Comparison of ENCODE assay signal across 10 mouse cellular contexts in the genomic region with DNA sequence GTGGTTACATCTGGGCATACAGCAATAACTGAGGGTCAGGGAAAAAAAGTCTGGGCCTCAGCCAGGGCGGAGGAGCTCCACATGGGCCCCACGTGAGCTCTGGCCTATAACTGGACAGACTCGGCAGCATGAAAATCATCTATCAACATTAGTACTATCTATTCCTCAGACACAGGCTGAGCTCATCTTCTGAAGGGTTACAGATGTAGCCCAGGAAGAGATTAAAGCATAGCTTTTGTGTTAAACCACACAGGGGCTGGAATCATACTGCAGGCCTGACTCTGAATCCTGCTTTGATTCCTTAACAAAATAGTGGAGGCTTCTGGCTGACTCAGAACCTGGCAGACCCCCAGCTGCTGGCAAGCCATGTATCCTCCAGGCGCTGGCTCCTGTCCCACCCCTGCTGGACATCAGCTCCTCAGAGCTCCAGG. TPM values are rescaled to one million over a fixed set of nuclear protein-coding genes. Genes with fewer than 3 reads are reported as not detected.
A peak's percentile ranks its signal among the peaks of the same experiment; 100 is the strongest.
DNase-seq lines count a peak whose midpoint lies in the region; ATAC-seq and TF ChIP-seq lines count a peak whose summit lies in the region.
"Had no signal": no experiment of that assay in that cellular context is flagged by ENCODE, and none has a peak within 500 bp of the region (broad histone marks: within the 10 kb centered on the region; RNA-seq: fewer than 3 reads in every experiment).

No protein-coding gene starts in this region.

- TF ChIP-seq CTCF in left cerebral cortex, adult 2 months (IDR thresholded peaks at IDR 0.05), result no peak

- no peak for ATAC-seq in midbrain, embryonic 11.5 days (ENCODE audit: low FRiP score)
- no peak for ATAC-seq in megakaryocyte-erythroid progenitor cell, adult 5-6 weeks (replicated peaks; ENCODE audit: low FRiP score, low TSS enrichment, poor library complexity, severe bottlenecking)

- no peaks in the 10 kb centered on the region for H3K4me1 ChIP-seq in midbrain, embryonic 11.5 days (ENCODE audit: control insufficient read depth, insufficient read depth, low read length)
- H3K4me1 ChIP-seq: liver, embryonic 15.5 days had no signal

- no peaks in the 10 kb centered on the region for H3K27me3 ChIP-seq in midbrain, embryonic 11.5 days (ENCODE audit: control insufficient read depth, insufficient read depth, low read length)
- H3K27me3 ChIP-seq: liver, embryonic 15.5 days had no signal

- intact Hi-C loops in left cerebral cortex, postnatal 4 days (cut with DNase I), result no loop called here
- intact Hi-C loops in left cerebral cortex, adult 2 months (cut with DNase I), result loop anchor here (10.0 kb wide), 1 partner anchor 127 kb away; no protein-coding TSS in a partner anchor

- 90% methylated on average over 4 of the region's 4 CpGs for WGBS in midbrain, embryonic 11.5 days

- H3K4me3 ChIP-seq in left cerebral cortex, adult 2 months, result no peak overlapping the region
- H3K4me3 ChIP-seq in midbrain, embryonic 11.5 days (ENCODE audit: low read depth, low read length), result no peak overlapping the region
- H3K4me3 ChIP-seq: liver, embryonic 15.5 days had no signal

- H3K9me3 ChIP-seq in midbrain, embryonic 11.5 days (ENCODE audit: control insufficient read depth, low read length), result no peaks in the 10 kb centered on the region; the same call in 1 of the 2 replicates
- H3K9me3 ChIP-seq: G1E; liver, embryonic 15.5 days had no signal

- H3K27ac ChIP-seq in left cerebral cortex, adult 2 months, result no peak overlapping the region
- H3K27ac ChIP-seq in midbrain, embryonic 11.5 days (ENCODE audit: low read depth, low read length), result no peak overlapping the region
- H3K27ac ChIP-seq: liver, embryonic 15.5 days had no signal

- peaks cover 18% of the 10 kb centered on the region for H3K36me3 ChIP-seq in midbrain, embryonic 11.5 days (ENCODE audit: control insufficient read depth, insufficient read depth, low read length)
- H3K36me3 ChIP-seq: G1E; liver, embryonic 15.5 days had no signal

- no peak overlapping the region for H3K9ac ChIP-seq in midbrain, embryonic 11.5 days (ENCODE audit: low read length)
- H3K9ac ChIP-seq: liver, embryonic 15.5 days had no signal

- no peak overlapping the region for H3K4me2 ChIP-seq in midbrain, embryonic 11.5 days
- H3K4me2 ChIP-seq: liver, embryonic 15.5 days had no signal

- peak; percentile 67 for DNase-seq in left cerebral cortex, postnatal 4 days
- no peak for DNase-seq in left cerebral cortex, adult 2 months (ENCODE audit: extremely low spot score in 1 of 2, low spot score in 2 of 2)
- peak; percentile 89 for DNase-seq in adrenal gland, postnatal 14 days
- DNase-seq in heart, adult 18-20 months, result peak; percentile 63 to 71
- peak; percentile 63 for DNase-seq in lung, postnatal 14 days
- no peak for DNase-seq in retina, postnatal 1 day
- DNase-seq in midbrain, embryonic 11.5 days (ENCODE audit: low spot score, missing footprints), result no peak

RNA-seq across cellular contexts. Expression of a gene that starts 7.4 kb away (rescaled TPM):
- 1 to 10 TPM; 3.0 to 3.2 TPM for total RNA-seq in left cerebral cortex, postnatal 4 days (2021)
- 1 to 10 TPM; 2.0 to 2.3 TPM for total RNA-seq in left cerebral cortex, adult 2 months (2021)
- total RNA-seq in adrenal gland, postnatal 14 days (2021), result 4.1 TPM in 2 replicates
- total RNA-seq in heart, adult 18-20 months (2021), result 1 to 10 TPM in 1 of 2 experiments, under 1 TPM in 1; 0.72 to 1.4 TPM
- not detected in 2 replicates for polyA plus RNA-seq in midbrain, embryonic 11.5 days (2014; fragmentation: Nextera tagmentation; extraction: Ambion mirVana)
- total RNA-seq in megakaryocyte-erythroid progenitor cell, adult 5-6 weeks (2014; fragmentation: Nextera tagmentation), result 0.46 and 0.79 TPM in 2 replicates
- 2.5 TPM in 1 of 2 replicates, not detected in the other for total RNA-seq in megakaryocyte-erythroid progenitor cell, adult 5-6 weeks (2017)
- total RNA-seq: G1E had no signal
- polyA plus RNA-seq: G1E had no signal

RNA-seq across cellular contexts. Expression of a gene that starts 22.8 kb away (rescaled TPM):
- not detected for total RNA-seq in left cerebral cortex, postnatal 4 days (2021)
- not detected for total RNA-seq in left cerebral cortex, adult 2 months (2021)
- total RNA-seq in adrenal gland, postnatal 14 days (2021), result not detected in 2 replicates
- not detected for total RNA-seq in heart, adult 18-20 months (2021)
- polyA plus RNA-seq in midbrain, embryonic 11.5 days (2014; fragmentation: Nextera tagmentation; extraction: Ambion mirVana), result not detected in 2 replicates
- not detected in 2 replicates for total RNA-seq in megakaryocyte-erythroid progenitor cell, adult 5-6 weeks (2014; fragmentation: Nextera tagmentation)
- total RNA-seq in megakaryocyte-erythroid progenitor cell, adult 5-6 weeks (2017), result not detected in 2 replicates
- total RNA-seq: G1E had no signal
- polyA plus RNA-seq: G1E; liver, embryonic 15.5 days had no signal

Comparison
In these comparisons a context has a peak if more than half of its experiments do, and no peak if none do; other contexts are left out.
1. DNase-seq: peak in left cerebral cortex, postnatal 4 days (single experiment), adrenal gland, postnatal 14 days (single experiment), heart, adult 18-20 months (2 of 2) and lung, postnatal 14 days (single experiment); none in left cerebral cortex, adult 2 months (0 of 2), retina, postnatal 1 day (single experiment) and midbrain, embryonic 11.5 days (single experiment).